Mouse (Mus musculus): ENCODE measurements at regions not wholly inside any gene's neighbourhood (a gene's known extent, or its start where the extent isn't known, plus 50 kb on each side); places are given as distances from the start of the nearest gene placed in this dataset.

- no peaks in the 10 kb centered on the region for H3K9me3 ChIP-seq (replicated peaks; ENCODE audit: control insufficient read depth, low read length)
- H3K4me3 ChIP-seq (ENCODE audit: low read depth, low read length): no peak overlapping the region
- H3K9ac ChIP-seq (replicated peaks; ENCODE audit: low read length): no peak overlapping the region
- DNase-seq (ENCODE audit: low spot score) (no peak), ATAC-seq (replicated peaks; ENCODE audit: insufficient number of reproducible peaks, low FRiP score, low TSS enrichment, low read depth) (no peak)
- H3K27ac ChIP-seq (replicated peaks; ENCODE audit: low read depth, low read length): no peak overlapping the region
- 78% methylated on average over 8 of the region's 8 CpGs for WGBS
- no peaks in the 10 kb centered on the region for H3K27me3 ChIP-seq (ENCODE audit: control insufficient read depth, insufficient read depth, low read length)
- no peak overlapping the region for H3K4me2 ChIP-seq (ENCODE audit: low read depth, low read length)
- no peaks in the 10 kb centered on the region for H3K36me3 ChIP-seq (replicated peaks; ENCODE audit: control insufficient read depth, insufficient read depth, low read depth, low read length)
- H3K4me1 ChIP-seq (ENCODE audit: control insufficient read depth, insufficient read depth, low read length): no peaks in the 10 kb centered on the region
Measured at GRCm38 (mm10) chr12:56414861-56415765, 69.4 kb upstream of the Mbip start.

- Histone ChIP-seq H3K36me3 (replicated peaks; ENCODE audit: control insufficient read depth, insufficient read depth, low read depth, low read length) (no peaks in the 10 kb centered on the region), H3K9me3 (replicated peaks; ENCODE audit: control insufficient read depth, low read length) (no peaks in the 10 kb centered on the region), H3K27ac (replicated peaks; ENCODE audit: low read depth, low read length) (no peak overlapping the region), H3K9ac (replicated peaks; ENCODE audit: low read length) (no peak overlapping the region), H3K4me2 (ENCODE audit: low read depth, low read length) (no peak overlapping the region), H3K4me3 (ENCODE audit: low read depth, low read length) (no peak overlapping the region), H3K4me1 (ENCODE audit: control insufficient read depth, insufficient read depth, low read length) (no peaks in the 10 kb centered on the region), H3K27me3 (ENCODE audit: control insufficient read depth, insufficient read depth, low read length) (no peaks in the 10 kb centered on the region)
- no peak for DNase-seq (ENCODE audit: low spot score)
- WGBS: 88% methylated on average over 5 of the region's 5 CpGs
- ATAC-seq (replicated peaks; ENCODE audit: insufficient number of reproducible peaks, low FRiP score, low TSS enrichment, low read depth): no peak
Measured at GRCm38 (mm10) chr12:56405658-56406057, 60.0 kb upstream of the Mbip start.

- Histone ChIP-seq H3K4me3 (ENCODE audit: low read depth, low read length) (no peak overlapping the region), H3K9me3 (replicated peaks; ENCODE audit: control insufficient read depth, low read length) (no peaks in the 10 kb centered on the region), H3K27me3 (ENCODE audit: control insufficient read depth, insufficient read depth, low read length) (no peaks in the 10 kb centered on the region), H3K9ac (replicated peaks; ENCODE audit: low read length) (no peak overlapping the region), H3K4me1 (ENCODE audit: control insufficient read depth, insufficient read depth, low read length) (no peaks in the 10 kb centered on the region), H3K4me2 (ENCODE audit: low read depth, low read length) (no peak overlapping the region), H3K27ac (replicated peaks; ENCODE audit: low read depth, low read length) (no peak overlapping the region), H3K36me3 (replicated peaks; ENCODE audit: control insufficient read depth, insufficient read depth, low read depth, low read length) (no peaks in the 10 kb centered on the region)
- DNase-seq (ENCODE audit: low spot score) (peak; percentile 79), ATAC-seq (replicated peaks; ENCODE audit: insufficient number of reproducible peaks, low FRiP score, low TSS enrichment, low read depth) (0 out of 2 replicates have a peak, but pooled peaks have one; percentile 56)
- WGBS: 37% methylated on average over 4 of the region's 4 CpGs
Measured at GRCm38 (mm10) chr12:56404833-56405232, 59.1 kb upstream of the Mbip start.

- Histone ChIP-seq H3K4me2 (ENCODE audit: low read depth, low read length) (no peak overlapping the region), H3K9ac (replicated peaks; ENCODE audit: low read length) (no peak overlapping the region), H3K9me3 (replicated peaks; ENCODE audit: control insufficient read depth, low read length) (no peaks in the 10 kb centered on the region), H3K27ac (replicated peaks; ENCODE audit: low read depth, low read length) (no peak overlapping the region), H3K36me3 (replicated peaks; ENCODE audit: control insufficient read depth, insufficient read depth, low read depth, low read length) (no peaks in the 10 kb centered on the region), H3K4me3 (ENCODE audit: low read depth, low read length) (no peak overlapping the region), H3K4me1 (ENCODE audit: control insufficient read depth, insufficient read depth, low read length) (no peaks in the 10 kb centered on the region), H3K27me3 (ENCODE audit: control insufficient read depth, insufficient read depth, low read length) (no peaks in the 10 kb centered on the region)
- ATAC-seq (replicated peaks; ENCODE audit: insufficient number of reproducible peaks, low FRiP score, low TSS enrichment, low read depth) (no peak), DNase-seq (ENCODE audit: low spot score) (no peak)
- 91% methylated on average over 2 of the region's 2 CpGs for WGBS
Measured at GRCm38 (mm10) chr12:56404262-56404661, 58.6 kb upstream of the Mbip start.

- Histone ChIP-seq H3K4me3 (ENCODE audit: low read depth, low read length) (no peak overlapping the region), H3K9ac (replicated peaks; ENCODE audit: low read length) (no peak overlapping the region), H3K9me3 (replicated peaks; ENCODE audit: control insufficient read depth, low read length) (no peaks in the 10 kb centered on the region), H3K27ac (replicated peaks; ENCODE audit: low read depth, low read length) (no peak overlapping the region), H3K4me1 (ENCODE audit: control insufficient read depth, insufficient read depth, low read length) (no peaks in the 10 kb centered on the region), H3K36me3 (replicated peaks; ENCODE audit: control insufficient read depth, insufficient read depth, low read depth, low read length) (no peaks in the 10 kb centered on the region), H3K27me3 (ENCODE audit: control insufficient read depth, insufficient read depth, low read length) (no peaks in the 10 kb centered on the region), H3K4me2 (ENCODE audit: low read depth, low read length) (no peak overlapping the region)
- no peak for ATAC-seq (replicated peaks; ENCODE audit: insufficient number of reproducible peaks, low FRiP score, low TSS enrichment, low read depth)
- WGBS: 77% methylated on average over 6 of the region's 6 CpGs
- no peak for DNase-seq (ENCODE audit: low spot score)
Measured at GRCm38 (mm10) chr12:56403626-56404025, 57.9 kb upstream of the Mbip start.

GRCm38 (mm10) chr12:56402844-56403243, 57.1 kb upstream of the Mbip start:
- Histone ChIP-seq H3K27me3 (ENCODE audit: control insufficient read depth, insufficient read depth, low read length) (no peaks in the 10 kb centered on the region), H3K27ac (replicated peaks; ENCODE audit: low read depth, low read length) (no peak overlapping the region), H3K4me2 (ENCODE audit: low read depth, low read length) (no peak overlapping the region), H3K4me3 (ENCODE audit: low read depth, low read length) (no peak overlapping the region), H3K9me3 (replicated peaks; ENCODE audit: control insufficient read depth, low read length) (no peaks in the 10 kb centered on the region), H3K4me1 (ENCODE audit: control insufficient read depth, insufficient read depth, low read length) (no peaks in the 10 kb centered on the region), H3K9ac (replicated peaks; ENCODE audit: low read length) (no peak overlapping the region), H3K36me3 (replicated peaks; ENCODE audit: control insufficient read depth, insufficient read depth, low read depth, low read length) (no peaks in the 10 kb centered on the region)
- ATAC-seq (replicated peaks; ENCODE audit: insufficient number of reproducible peaks, low FRiP score, low TSS enrichment, low read depth): no peak
- WGBS: 71% methylated on average over 6 of the region's 6 CpGs
- DNase-seq (ENCODE audit: low spot score): no peak

GRCm38 (mm10) chr12:56402137-56402536, 56.4 kb upstream of the Mbip start:
- H3K9me3 ChIP-seq (replicated peaks; ENCODE audit: control insufficient read depth, low read length): no peaks in the 10 kb centered on the region
- no peak for ATAC-seq (replicated peaks; ENCODE audit: insufficient number of reproducible peaks, low FRiP score, low TSS enrichment, low read depth)
- H3K27ac ChIP-seq (replicated peaks; ENCODE audit: low read depth, low read length): no peak overlapping the region
- whole genome bisulfite sequencing: 73% methylated on average over 7 of the region's 7 CpGs
- no peaks in the 10 kb centered on the region for H3K4me1 ChIP-seq (ENCODE audit: control insufficient read depth, insufficient read depth, low read length)
- no peak overlapping the region for H3K9ac ChIP-seq (replicated peaks; ENCODE audit: low read length)
- no peak for DNase-seq (ENCODE audit: low spot score)
- H3K27me3 ChIP-seq (ENCODE audit: control insufficient read depth, insufficient read depth, low read length): no peaks in the 10 kb centered on the region
- H3K4me3 ChIP-seq (ENCODE audit: low read depth, low read length): no peak overlapping the region
- no peaks in the 10 kb centered on the region for H3K36me3 ChIP-seq (replicated peaks; ENCODE audit: control insufficient read depth, insufficient read depth, low read depth, low read length)
- H3K4me2 ChIP-seq (ENCODE audit: low read depth, low read length): no peak overlapping the region
